Mouse (Mus musculus): ENCODE measurements at regions not wholly inside any gene's neighbourhood (a gene's known extent, or its start where the extent isn't known, plus 50 kb on each side); places are given as distances from the start of the nearest gene placed in this dataset.
A peak's percentile ranks its signal among the peaks of the same experiment; 100 is the strongest.

DNA sequence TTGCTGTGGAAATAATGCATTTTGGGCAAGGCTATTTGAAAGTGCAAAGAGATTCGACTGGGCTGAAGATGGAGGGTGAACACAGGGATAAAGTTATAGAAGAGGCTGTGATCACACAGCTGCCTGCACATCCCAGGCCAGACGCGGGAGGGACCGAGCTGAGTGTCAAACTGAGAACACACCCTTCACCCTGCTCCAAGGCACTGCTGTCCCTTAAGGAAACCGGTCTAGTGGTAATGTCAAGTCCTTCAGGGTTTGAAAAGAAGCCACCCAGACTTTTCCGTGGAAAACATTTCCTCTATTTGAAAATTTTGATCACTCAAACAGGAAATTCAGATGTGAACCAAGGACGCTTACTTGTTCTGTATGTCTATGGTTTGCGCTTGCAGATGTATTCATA is 134.6 kb downstream of the Gm11011 start:
- no peak for DNase-seq (ENCODE audit: low spot score in 2 of 2)

- DNase-seq (ENCODE audit: low spot score in 2 of 2), result no peak
Measured at GRCm38 (mm10) chr2:169450801-169451200, 136.7 kb downstream of the Gm11011 start.

- peak; percentile 52 to 60 for DNase-seq (ENCODE audit: low spot score in 2 of 2)
Measured at GRCm38 (mm10) chr2:169447495-169448280, 139.9 kb downstream of the Gm11011 start.

GRCm38 (mm10) chr2:169445877-169446276 is 141.7 kb downstream of the Gm11011 start:
- DNase-seq (ENCODE audit: low spot score in 2 of 2), result no peak

GRCm38 (mm10) chr2:169445371-169445770 is 142.2 kb downstream of the Gm11011 start:
- DNase-seq (ENCODE audit: low spot score in 2 of 2), result no peak

GRCm38 (mm10) chr2:169443271-169443670 is 144.3 kb downstream of the Gm11011 start:
- no peak for DNase-seq (ENCODE audit: low spot score in 2 of 2)

GRCm38 (mm10) chr2:169431516-169431915 is 156.0 kb downstream of the Gm11011 start:
- DNase-seq (ENCODE audit: low spot score in 2 of 2), result no peak

DNA sequence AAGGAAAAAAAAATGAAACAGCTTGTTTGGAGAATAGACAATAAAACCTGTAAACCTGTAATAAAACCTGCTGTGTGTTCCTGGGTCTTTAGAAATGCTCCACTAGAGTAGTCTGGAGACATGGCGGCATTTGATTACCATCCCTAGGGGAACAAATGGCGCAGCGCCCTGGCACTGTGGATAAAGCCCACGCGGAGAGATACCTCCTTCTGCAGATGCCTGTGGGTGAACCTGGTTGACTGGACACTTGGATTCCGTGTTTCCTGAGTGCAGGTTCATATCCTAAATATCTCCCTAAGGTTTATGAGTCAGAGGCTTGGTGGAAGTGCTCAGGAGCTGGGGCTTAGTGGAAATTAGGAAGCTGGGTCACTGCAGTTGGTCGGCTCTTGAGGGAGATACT is 158.1 kb downstream of the Gm11011 start:
- DNase-seq (ENCODE audit: low spot score in 2 of 2), result no peak

DNA sequence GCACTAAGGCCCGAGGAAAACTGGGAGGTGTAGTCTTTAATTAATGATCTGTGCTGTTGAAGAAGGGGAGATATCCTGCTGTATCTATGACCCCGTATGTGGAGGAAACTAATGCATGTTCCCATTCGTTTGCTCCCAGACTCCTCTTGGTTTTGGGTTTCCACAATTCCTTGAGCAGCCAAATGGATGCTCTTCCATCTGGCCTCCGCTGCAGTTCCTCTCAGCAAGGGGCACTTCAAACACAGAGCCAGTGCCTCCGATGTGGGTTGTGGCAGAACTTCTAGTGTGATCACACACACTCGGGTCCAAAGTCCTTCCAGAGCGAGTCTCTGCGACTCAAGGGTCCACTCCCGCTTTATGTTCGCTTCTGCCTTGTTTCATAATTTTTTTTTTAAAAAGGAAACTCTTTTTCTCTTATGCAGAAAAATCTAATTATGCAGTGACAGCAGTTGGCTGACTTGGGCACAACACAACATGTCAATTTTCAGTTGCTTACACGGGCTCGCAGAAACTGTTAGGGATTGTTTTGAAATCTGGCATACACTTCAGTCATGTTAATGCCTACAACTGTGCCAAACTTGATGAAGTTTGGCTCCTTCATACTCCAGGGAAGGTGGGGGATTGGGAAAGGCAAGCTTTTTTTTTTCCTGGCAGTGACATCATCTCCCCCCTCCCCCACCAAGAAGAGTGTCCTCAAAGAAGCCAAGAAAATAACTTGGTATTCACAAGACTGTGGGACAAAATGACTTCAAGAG is 163.2 kb downstream of the Gm11011 start:
- peak; percentile 9 to 16 for DNase-seq (ENCODE audit: low spot score in 2 of 2)

- DNase-seq (ENCODE audit: low spot score in 2 of 2), result no peak
Measured at GRCm38 (mm10) chr2:169412361-169412760, 175.2 kb downstream of the Gm11011 start.

GRCm38 (mm10) chr2:169410080-169410479 is 177.5 kb downstream of the Gm11011 start:
- no peak for DNase-seq (ENCODE audit: low spot score in 2 of 2)

- peak in 1 of 2 experiments; percentile 6 for DNase-seq (ENCODE audit: low spot score in 2 of 2)
Measured at GRCm38 (mm10) chr2:169404908-169405690, 182.4 kb downstream of the Gm11011 start.

DNA sequence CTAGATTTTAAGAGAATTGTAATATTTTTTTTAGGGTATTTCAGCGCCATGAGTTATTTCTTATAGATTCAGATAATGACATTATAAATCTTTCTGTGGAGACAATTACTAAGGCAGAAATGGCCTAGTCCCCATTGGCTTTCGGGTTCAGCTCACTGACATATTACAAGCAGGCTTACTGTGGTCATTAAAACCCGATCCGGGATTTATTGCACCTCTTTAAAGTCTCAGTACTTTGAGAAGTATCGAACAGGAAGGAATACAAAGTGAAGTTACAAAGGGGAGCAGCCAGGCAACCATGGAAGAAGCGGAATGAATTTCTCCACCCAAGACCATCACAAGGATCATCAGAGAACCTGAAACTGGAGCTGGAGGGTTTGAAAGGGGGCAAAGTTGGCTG is 189.8 kb downstream of the Gm11011 start:
- no peak for DNase-seq (ENCODE audit: low spot score in 2 of 2)

GRCm38 (mm10) chr2:169397013-169397412 is 190.5 kb downstream of the Gm11011 start:
- no peak for DNase-seq (ENCODE audit: low spot score in 2 of 2)

GRCm38 (mm10) chr2:169396294-169396693 is 191.3 kb downstream of the Gm11011 start:
- no peak for DNase-seq (ENCODE audit: low spot score in 2 of 2)

- peak; percentile 3 to 14 for DNase-seq (ENCODE audit: low spot score in 2 of 2)
Measured at GRCm38 (mm10) chr2:169389611-169390010, 197.9 kb downstream of the Gm11011 start.

DNA sequence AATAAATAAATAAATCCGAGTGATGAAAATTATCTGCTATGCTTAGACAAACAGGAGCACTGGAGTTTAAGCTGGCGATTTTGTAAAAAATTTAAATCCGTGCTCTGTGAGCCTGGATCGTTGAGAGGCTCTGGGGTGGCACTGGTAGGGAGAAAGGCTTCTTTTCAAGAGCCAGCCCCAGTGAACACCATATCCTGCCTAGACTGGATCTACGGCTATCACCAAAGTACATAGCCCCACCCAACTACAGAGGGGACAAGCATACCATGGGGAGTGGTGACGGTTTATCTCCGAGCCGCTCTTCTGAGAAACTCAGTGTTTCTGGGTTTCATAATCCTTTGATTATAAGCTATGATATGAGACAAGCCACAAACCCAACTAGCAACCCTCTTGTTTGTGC is 199.0 kb downstream of the Gm11011 start:
- no peak for DNase-seq (ENCODE audit: low spot score in 2 of 2)

GRCm38 (mm10) chr2:169387765-169388518 is 199.6 kb downstream of the Gm11011 start:
- DNase-seq (ENCODE audit: low spot score in 2 of 2), result no peak

GRCm38 (mm10) chr2:169383701-169384100 is 203.8 kb downstream of the Gm11011 start:
- no peak for DNase-seq (ENCODE audit: low spot score in 2 of 2)

- DNase-seq (ENCODE audit: low spot score in 2 of 2), result no peak
Measured at GRCm38 (mm10) chr2:169373069-169373468, 214.5 kb downstream of the Gm11011 start.

GRCm38 (mm10) chr2:169365046-169365445 is 222.5 kb downstream of the Gm11011 start:
- no peak for DNase-seq (ENCODE audit: low spot score in 2 of 2)

All from layer of hippocampus, adult 8-10 months (tissue).